In genomic region chr11:121156411-121156891, GRCm38 (mm10) we compare ENCODE assay signal across 9 mouse cellular contexts. TPM values are rescaled to one million over a fixed set of nuclear protein-coding genes. Genes with fewer than 3 reads are reported as not detected.
DNase-seq lines count a peak whose midpoint lies in the region; ATAC-seq and TF ChIP-seq lines count a peak whose summit lies in the region.
"Had no signal": no experiment of that assay in that cellular context is flagged by ENCODE, and none has a peak within 500 bp of the region (broad histone marks: within the 10 kb centered on the region; RNA-seq: fewer than 3 reads in every experiment).

No protein-coding gene starts in this region.

- H3K4me2 ChIP-seq in liver, embryonic 11.5 days = peak overlapping the region; percentile 61
- peak overlapping the region; percentile 63 for H3K4me2 ChIP-seq in intestine, postnatal 0 days (replicated peaks; ENCODE audit: low read depth)
- H3K4me2 ChIP-seq in midbrain, embryonic 16.5 days (ENCODE audit: low read length) = peak overlapping the region; percentile 90

- H3K9me3 ChIP-seq in liver, embryonic 11.5 days (ENCODE audit: control insufficient read depth, low read length) = no peaks in the 10 kb centered on the region
- H3K9me3 ChIP-seq in intestine, postnatal 0 days (ENCODE audit: control insufficient read depth) = no peaks in the 10 kb centered on the region
- no peaks in the 10 kb centered on the region for H3K9me3 ChIP-seq in midbrain, embryonic 16.5 days (replicated peaks; ENCODE audit: control insufficient read depth, low read length, poor library complexity, severe bottlenecking)

- H3K27ac ChIP-seq in liver, embryonic 11.5 days (ENCODE audit: low read depth, low read length) = no peak overlapping the region
- H3K27ac ChIP-seq in intestine, postnatal 0 days (ENCODE audit: low read depth, low read length) = no peak overlapping the region
- H3K27ac ChIP-seq in midbrain, embryonic 16.5 days (ENCODE audit: low read length) = no peak overlapping the region

- H3K36me3 ChIP-seq in liver, embryonic 11.5 days (ENCODE audit: control insufficient read depth, insufficient read depth, low read length) = no peaks in the 10 kb centered on the region
- H3K36me3 ChIP-seq in intestine, postnatal 0 days (ENCODE audit: control insufficient read depth, insufficient read depth) = no peaks in the 10 kb centered on the region
- H3K36me3 ChIP-seq in midbrain, embryonic 16.5 days (ENCODE audit: control insufficient read depth, insufficient read depth, low read length) = no peaks in the 10 kb centered on the region

- TF ChIP-seq CTCF in intestine, postnatal 0 days (IDR thresholded peaks at IDR 0.05; ENCODE audit: low read depth) = no peak

- 3% methylated on average over 45 of the region's 45 CpGs for WGBS in liver, embryonic 11.5 days
- 1% methylated on average over 45 of the region's 45 CpGs for WGBS in intestine, postnatal 0 days
- WGBS in midbrain, embryonic 16.5 days = under 1% methylated on average over 45 of the region's 45 CpGs

- peak overlapping the region; percentile 34 for H3K4me3 ChIP-seq in liver, embryonic 11.5 days (ENCODE audit: low read depth, low read length)
- H3K4me3 ChIP-seq in intestine, postnatal 0 days (ENCODE audit: low read depth, low read length) = peak overlapping the region; percentile 38
- peak overlapping the region; percentile 52 for H3K4me3 ChIP-seq in midbrain, embryonic 16.5 days (ENCODE audit: low read depth, low read length)

- H3K9ac ChIP-seq in liver, embryonic 11.5 days (ENCODE audit: low read depth, low read length) = no peak overlapping the region
- no peak overlapping the region for H3K9ac ChIP-seq in intestine, postnatal 0 days (ENCODE audit: low read depth, low read length)
- peak overlapping the region; percentile 68 for H3K9ac ChIP-seq in midbrain, embryonic 16.5 days (ENCODE audit: low read depth, low read length)

- no peak for DNase-seq in liver, embryonic 11.5 days (ENCODE audit: low spot score)
- no peak for DNase-seq in liver
- peak; percentile 53 for DNase-seq in cerebellum, adult 9-11 months
- DNase-seq in gastrocnemius, postnatal 4 days (ENCODE audit: low spot score in 2 of 2) = peak; percentile 55 to 70
- no peak for DNase-seq in adipocyte (ENCODE audit: low spot score)
- no peak for DNase-seq in urinary bladder, postnatal 10 days (ENCODE audit: low spot score)

- peaks cover 37% of the 10 kb centered on the region for H3K27me3 ChIP-seq in liver, embryonic 11.5 days (replicated peaks; ENCODE audit: control insufficient read depth, insufficient read depth, low read length)
- peaks cover 26% of the 10 kb centered on the region for H3K27me3 ChIP-seq in intestine, postnatal 0 days (replicated peaks; ENCODE audit: control insufficient read depth, insufficient read depth, low read length)
- H3K27me3 ChIP-seq in midbrain, embryonic 16.5 days (ENCODE audit: control insufficient read depth, insufficient read depth, low read depth, low read length) = peaks cover 14% of the 10 kb centered on the region

- H3K4me1 ChIP-seq in liver, embryonic 11.5 days (replicated peaks; ENCODE audit: control insufficient read depth, insufficient read depth, low read length) = 0 out of 2 replicates have a peak, but pooled peaks cover 5% of the 10 kb centered on the region
- no peaks in the 10 kb centered on the region for H3K4me1 ChIP-seq in intestine, postnatal 0 days (replicated peaks; ENCODE audit: control insufficient read depth, insufficient read depth, low read length)
- peaks cover 4% of the 10 kb centered on the region; the same call in 1 of the 2 replicates for H3K4me1 ChIP-seq in midbrain, embryonic 16.5 days (ENCODE audit: control insufficient read depth, insufficient read depth, low read length)

- ATAC-seq in liver, embryonic 11.5 days (replicated peaks; ENCODE audit: low FRiP score) = no peak
- 0 out of 2 replicates have a peak, but pooled peaks have one; percentile 10 for ATAC-seq in intestine, postnatal 0 days
- peak; percentile 66; the same call in 1 of the 2 replicates for ATAC-seq in midbrain, embryonic 16.5 days

RNA-seq across cellular contexts. Expression of gene Uts2r, which starts 3.6 kb away (rescaled TPM):
- polyA plus RNA-seq in liver, embryonic 11.5 days (2014; fragmentation: Nextera tagmentation; extraction: Ambion mirVana) = not detected in 2 replicates
- total RNA-seq in gastrocnemius, postnatal 4 days (2021) = 1 to 10 TPM; 3.6 to 5.1 TPM
- not detected in 2 replicates for polyA plus RNA-seq in intestine, postnatal 0 days (2015; fragmentation: Nextera tagmentation; extraction: Ambion mirVana)
- polyA plus RNA-seq in midbrain, embryonic 16.5 days (2015; fragmentation: Nextera tagmentation; extraction: Ambion mirVana) = 0.83 and 1.1 TPM in 2 replicates
- total RNA-seq: left cerebral cortex, postnatal 10 days had no signal

RNA-seq across cellular contexts. Expression of gene Tex19.1, which starts 10.5 kb away (rescaled TPM):
- polyA plus RNA-seq in liver, embryonic 11.5 days (2014; fragmentation: Nextera tagmentation; extraction: Ambion mirVana) = 0.43 and 0.44 TPM in 2 replicates
- total RNA-seq in gastrocnemius, postnatal 4 days (2021) = under 1 TPM in 1 of 2 experiments, not detected in 1; 0.15 TPM
- not detected in 2 replicates for polyA plus RNA-seq in intestine, postnatal 0 days (2015; fragmentation: Nextera tagmentation; extraction: Ambion mirVana)
- polyA plus RNA-seq in midbrain, embryonic 16.5 days (2015; fragmentation: Nextera tagmentation; extraction: Ambion mirVana) = not detected in 2 replicates
- total RNA-seq: left cerebral cortex, postnatal 10 days had no signal

RNA-seq across cellular contexts. Expression of gene Tex19.2, which starts 38.0 kb away (rescaled TPM):
- polyA plus RNA-seq in liver, embryonic 11.5 days (2014; fragmentation: Nextera tagmentation; extraction: Ambion mirVana) = 0.29 TPM in 1 of 2 replicates, not detected in the other
- not detected for total RNA-seq in gastrocnemius, postnatal 4 days (2021)
- polyA plus RNA-seq in intestine, postnatal 0 days (2015; fragmentation: Nextera tagmentation; extraction: Ambion mirVana) = 0.33 and 0.56 TPM in 2 replicates
- not detected in 2 replicates for polyA plus RNA-seq in midbrain, embryonic 16.5 days (2015; fragmentation: Nextera tagmentation; extraction: Ambion mirVana)
- total RNA-seq: left cerebral cortex, postnatal 10 days had no signal

RNA-seq across cellular contexts. Expression of gene Hexdc, which starts 47.8 kb away (rescaled TPM):
- 5.1 and 5.6 TPM in 2 replicates for polyA plus RNA-seq in liver, embryonic 11.5 days (2014; fragmentation: Nextera tagmentation; extraction: Ambion mirVana)
- total RNA-seq in gastrocnemius, postnatal 4 days (2021) = 10 to 100 TPM; 14.4 to 14.8 TPM
- 7.3 and 8.4 TPM in 2 replicates for polyA plus RNA-seq in intestine, postnatal 0 days (2015; fragmentation: Nextera tagmentation; extraction: Ambion mirVana)
- polyA plus RNA-seq in midbrain, embryonic 16.5 days (2015; fragmentation: Nextera tagmentation; extraction: Ambion mirVana) = 34.5 and 40.9 TPM in 2 replicates

RNA-seq across cellular contexts. Expression of gene Ogfod3, which starts 48.1 kb away (rescaled TPM):
- 21.7 and 23.4 TPM in 2 replicates for polyA plus RNA-seq in liver, embryonic 11.5 days (2014; fragmentation: Nextera tagmentation; extraction: Ambion mirVana)
- 10 to 100 TPM; 14.6 to 14.7 TPM for total RNA-seq in gastrocnemius, postnatal 4 days (2021)
- 33.7 and 34.8 TPM in 2 replicates for polyA plus RNA-seq in intestine, postnatal 0 days (2015; fragmentation: Nextera tagmentation; extraction: Ambion mirVana)
- 24.0 and 27.6 TPM in 2 replicates for polyA plus RNA-seq in midbrain, embryonic 16.5 days (2015; fragmentation: Nextera tagmentation; extraction: Ambion mirVana)

Comparison
In these comparisons a context has a peak if more than half of its experiments do, and no peak if none do; other contexts are left out.
1. DNase-seq: peak in cerebellum, adult 9-11 months (single experiment) and gastrocnemius, postnatal 4 days (2 of 2); none in liver, embryonic 11.5 days (single experiment), liver (single experiment), adipocyte (single experiment) and urinary bladder, postnatal 10 days (single experiment).
2. Peak in every context shown above with its lines, with median percentiles within 50 percentile points of each other: H3K4me2 ChIP-seq and H3K4me3 ChIP-seq.